Mouse (Mus musculus): ENCODE measurements around the gene 4930415O20Rik.

DNA sequence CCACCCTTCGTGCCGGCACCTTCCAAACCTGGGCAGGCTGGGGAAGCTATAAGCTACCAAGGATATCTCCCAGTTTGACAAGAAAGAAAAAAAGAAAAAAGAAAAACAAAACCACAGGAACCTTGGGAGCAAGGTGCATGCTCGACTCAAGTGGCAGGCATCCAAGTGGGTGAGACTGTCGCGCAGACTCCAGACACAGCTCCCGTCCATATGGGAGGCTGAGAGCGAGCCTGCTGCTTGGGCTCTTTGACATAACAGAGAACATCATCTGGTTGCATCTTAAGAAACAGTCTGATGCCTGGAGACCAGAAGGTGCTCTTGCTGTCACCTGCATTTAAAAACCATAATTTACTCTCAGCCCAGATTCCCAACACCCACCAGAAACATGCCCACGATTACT, 11.6 kb downstream of the 4930415O20Rik start:
- no peak for TF ChIP-seq CTCF (IDR thresholded peaks at IDR 0.05; ENCODE audit: low read depth)
- no peak for TF ChIP-seq EP300 (IDR thresholded peaks at IDR 0.05; ENCODE audit: low read depth)

Measured in liver, postnatal 0 days (tissue).